Mouse (Mus musculus) layer of hippocampus, adult 9-11 months (tissue): ENCODE results near the gene Naa38.
"Not testable (repeated sequence)": the region's sequence is repeated elsewhere in the genome, so short reads cannot be mapped to it uniquely, and the experiment has no call there.

Experiments
- DNase-seq: peaks from one replicate; pipeline ENCODE4 v3.0.0; 2022

Naa38 gene

DNA sequence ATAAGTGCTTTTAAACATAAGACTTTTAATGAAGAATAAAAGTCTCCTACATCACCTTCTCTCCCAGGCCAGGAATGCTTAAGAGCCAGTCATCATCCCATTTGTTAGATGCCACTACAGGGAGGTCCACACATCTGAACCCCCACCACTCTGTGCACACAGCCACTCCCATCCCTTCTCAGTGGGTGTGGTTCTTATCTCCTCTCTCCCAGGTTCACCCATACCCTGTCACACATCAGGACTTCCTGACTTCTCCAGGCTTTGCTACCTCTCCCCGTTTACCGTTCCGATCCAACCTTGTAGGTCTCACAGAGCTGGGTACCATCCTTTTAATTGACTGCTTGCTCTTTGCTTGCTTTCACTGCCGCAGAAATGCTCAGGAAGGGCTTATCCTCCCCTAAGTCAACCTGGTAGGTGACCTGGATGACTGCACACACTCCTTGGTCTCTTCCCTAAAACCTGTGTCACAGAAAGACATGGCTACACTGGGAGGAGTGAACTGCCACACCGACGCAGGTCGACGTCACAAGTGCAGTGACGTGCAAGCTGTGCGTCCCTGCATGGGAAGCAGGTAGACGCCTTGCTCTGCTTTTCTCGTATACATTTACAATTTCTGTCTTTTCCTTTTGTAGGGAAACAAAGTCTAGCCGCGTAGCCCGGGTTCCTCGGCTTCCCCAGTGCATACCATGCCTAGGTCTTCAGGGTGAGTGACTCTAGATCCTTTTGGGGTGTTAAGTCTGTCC lies 21.9 kb upstream of the Naa38 start:
- DNase-seq = no peak

DNA sequence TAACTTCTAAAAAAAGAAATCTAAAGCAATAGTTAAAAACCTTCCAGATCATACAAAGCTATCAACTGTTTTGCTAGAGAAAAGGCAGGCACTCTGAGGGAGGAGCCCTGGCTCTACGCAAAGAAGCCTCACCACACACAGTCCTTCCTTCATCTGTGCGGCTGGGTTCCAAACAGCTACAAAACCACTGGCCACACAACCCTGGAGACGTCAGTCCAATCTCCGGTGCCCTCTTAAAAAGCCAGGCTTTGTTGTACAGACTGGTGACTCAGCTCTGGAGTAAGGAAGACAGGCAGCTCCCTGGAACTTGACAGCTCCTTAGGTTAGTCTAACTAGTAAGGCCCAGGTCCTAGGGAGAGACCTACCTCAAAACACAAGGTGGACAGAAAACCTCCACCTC lies 19.6 kb upstream of the Naa38 start:
- DNase-seq = no peak

DNA sequence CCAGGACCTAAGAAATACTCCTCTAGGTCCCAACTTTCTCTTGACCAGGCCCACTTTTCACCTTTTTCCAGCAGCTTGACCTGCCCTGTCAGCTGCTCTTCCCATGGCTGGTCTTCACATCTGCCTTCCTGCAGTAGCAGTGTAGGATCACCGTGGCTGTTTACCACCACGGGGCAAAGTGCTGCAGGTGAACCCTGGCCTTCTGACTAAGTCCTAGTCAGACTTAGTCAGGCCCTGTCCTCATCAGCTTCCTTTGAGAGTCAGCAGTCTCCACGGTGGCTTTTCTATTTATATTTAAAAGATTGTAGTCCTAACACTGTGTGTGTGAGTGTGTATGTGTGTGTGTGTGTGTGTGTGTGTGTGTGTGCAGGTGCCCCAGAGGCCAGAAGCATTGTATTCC lies 17.5 kb upstream of the Naa38 start:
- DNase-seq = no peak

DNA sequence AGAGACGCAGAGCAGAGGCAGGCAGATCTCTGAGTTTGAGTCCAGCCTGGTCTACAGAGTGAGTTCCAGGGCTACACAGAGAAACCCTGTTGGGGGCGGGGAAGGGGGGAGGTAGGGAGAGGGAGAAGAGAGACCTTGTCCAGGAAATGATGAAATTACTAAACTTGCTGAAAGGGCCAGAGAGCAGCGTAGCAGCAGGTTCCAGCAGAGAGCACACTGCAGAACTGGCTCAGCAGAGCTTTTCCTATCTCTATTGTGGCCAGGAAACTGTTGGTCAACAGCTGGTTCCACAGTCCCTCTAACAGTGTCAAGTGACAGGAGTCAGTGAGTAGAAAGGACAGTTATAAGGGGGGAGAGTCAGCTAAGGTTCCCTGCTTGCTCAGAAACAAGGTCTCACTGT lies 15.7 kb upstream of the Naa38 start:
- DNase-seq = no peak

DNA sequence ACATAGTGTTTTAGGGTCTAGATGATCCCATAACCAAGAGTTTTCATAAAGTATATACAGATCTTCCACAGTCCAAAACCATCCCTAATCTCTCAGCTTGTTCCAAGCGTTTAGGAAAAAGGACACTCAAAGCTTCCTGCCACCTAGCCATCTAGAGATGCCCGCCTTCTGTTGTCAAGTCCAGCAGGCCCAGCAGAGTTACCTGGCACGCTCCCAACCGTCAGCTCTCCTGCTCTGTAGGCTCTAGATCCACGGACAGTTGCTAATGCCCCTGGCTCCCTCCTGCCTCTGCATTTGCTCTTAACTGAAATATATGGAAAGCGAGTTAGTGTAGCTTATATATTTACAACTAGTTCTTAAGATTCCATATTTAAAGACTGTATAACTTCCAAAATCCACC lies 13.9 kb upstream of the Naa38 start:
- DNase-seq = no peak

DNA sequence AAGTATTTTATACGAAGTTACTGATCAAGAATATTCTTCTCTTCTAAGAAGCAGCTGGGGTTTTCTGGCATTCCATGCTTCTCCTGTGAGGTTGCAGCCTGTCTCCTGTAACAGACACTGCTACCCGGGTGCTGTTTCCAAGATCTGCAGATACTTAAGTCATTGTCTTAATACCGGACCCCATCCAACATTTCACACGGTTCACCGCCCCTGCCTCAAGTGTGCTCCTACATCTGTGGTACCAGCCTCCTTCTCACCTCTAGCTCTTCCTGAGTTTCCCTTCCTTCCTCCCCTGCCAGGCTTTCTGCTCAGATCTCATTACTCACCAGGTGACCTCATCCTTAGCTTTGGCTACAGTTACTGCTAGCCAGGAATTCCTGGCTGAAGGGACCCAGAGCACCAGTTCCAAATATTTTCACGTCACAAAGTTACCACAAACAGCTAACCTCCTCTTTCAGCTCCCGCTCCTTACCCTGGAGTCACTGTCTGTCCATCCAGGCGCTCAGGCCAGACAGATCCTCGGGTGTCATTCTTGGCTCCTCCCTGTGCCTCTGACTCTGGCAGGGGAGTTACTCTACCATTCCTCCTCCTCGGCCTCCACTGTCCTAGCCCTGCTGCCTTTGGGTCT lies 12.7 kb upstream of the Naa38 start:
- no peak for DNase-seq

DNA sequence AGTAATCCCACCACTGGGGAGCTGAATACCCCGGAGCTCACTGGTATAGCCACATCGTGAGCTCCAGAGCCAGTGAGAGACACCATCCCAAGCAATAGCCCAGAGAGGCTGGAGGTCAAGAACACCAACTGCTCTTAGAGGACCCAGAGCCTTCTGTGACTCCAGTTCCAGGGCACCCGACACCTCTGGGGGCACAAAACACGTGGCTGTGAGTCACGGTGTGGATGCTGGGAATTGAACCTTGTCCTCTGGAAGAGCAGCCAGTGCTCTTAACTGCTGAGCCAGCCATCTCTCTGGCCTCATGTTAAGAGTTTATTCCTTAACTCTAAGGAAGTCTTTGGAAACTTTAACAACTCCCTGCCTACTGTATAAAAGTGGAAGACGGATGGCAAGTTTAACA lies 10.3 kb upstream of the Naa38 start:
- DNase-seq = no peak

DNA sequence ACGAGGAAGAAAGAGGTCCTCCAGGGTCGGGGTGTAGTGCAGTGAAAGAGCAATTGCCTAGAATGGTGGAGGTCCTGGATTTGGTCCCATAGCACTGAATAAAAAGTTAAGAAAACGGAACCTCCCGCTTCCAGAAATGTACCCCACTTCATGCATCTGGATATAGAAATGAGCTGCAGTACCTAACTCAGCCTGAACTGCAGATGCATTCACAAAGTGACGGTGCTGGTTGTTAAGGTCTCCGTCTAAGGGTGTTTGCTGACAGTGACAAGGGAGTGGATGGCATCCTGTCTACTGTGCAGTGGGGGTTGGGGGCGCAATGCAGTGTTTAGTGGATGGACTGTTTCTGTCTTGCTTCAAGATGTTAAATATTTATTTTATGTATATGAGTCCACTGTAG lies 8.5 kb upstream of the Naa38 start:
- DNase-seq = no peak

DNA sequence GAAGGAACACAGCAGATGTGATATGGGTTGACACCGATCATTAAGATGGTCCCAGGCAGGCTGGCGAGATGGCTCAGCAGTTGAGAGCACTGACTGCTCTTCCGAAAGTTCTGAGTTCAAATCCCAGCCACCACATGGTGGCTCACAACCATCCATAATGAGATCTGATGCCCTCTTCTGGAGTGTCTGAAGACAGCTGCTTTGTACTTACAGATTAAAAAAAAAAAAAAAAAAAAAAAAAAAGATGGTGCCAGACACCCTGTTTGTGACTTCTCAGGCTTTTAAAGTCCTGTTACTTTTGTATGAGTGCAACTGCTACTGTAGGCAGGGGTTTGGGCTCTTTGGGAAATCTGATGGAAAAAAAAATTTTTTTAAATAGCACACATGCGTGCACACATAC lies 6.6 kb upstream of the Naa38 start:
- DNase-seq = no peak

DNA sequence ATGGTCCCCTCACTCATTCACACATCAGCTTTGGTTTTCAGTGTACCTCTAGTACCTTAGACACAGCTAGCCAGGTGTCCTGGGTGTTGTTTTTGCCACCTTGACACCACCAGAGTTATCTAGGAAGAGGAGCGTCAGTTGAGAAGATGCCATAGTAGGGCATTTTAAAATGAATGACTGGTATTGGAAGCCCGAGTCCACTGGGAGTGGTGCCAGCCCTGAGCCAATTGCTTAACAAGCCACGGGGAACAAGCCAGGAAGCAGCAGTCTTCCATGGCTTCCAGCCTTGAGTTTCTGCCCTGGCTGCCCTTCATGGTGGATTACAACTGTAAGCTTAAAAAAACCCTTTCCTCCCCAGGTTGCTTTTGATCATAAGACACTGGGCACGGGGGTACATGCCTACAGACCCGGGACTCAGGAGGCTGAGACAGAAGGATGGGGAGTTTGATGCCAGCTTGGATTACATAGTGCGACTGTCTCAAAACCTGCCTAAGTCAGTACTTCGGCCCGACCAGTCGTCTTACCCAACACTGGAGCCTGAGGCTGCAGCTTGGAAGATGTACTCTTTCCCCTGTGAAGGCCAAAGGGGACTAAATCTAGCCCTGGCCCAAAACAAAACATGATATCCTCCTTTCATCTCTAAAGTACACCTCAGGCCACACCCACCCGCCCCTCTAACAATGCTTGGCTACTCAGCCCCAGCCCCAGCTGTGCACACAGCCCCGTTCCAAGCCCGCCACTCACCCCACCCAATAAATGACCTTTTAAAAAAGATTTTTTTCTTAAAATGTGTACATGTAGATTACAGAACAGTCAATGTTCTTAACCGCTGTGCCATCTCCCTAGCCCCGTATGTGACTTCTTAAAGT lies 5.5 kb upstream of the Naa38 start:
- DNase-seq = no peak

DNA sequence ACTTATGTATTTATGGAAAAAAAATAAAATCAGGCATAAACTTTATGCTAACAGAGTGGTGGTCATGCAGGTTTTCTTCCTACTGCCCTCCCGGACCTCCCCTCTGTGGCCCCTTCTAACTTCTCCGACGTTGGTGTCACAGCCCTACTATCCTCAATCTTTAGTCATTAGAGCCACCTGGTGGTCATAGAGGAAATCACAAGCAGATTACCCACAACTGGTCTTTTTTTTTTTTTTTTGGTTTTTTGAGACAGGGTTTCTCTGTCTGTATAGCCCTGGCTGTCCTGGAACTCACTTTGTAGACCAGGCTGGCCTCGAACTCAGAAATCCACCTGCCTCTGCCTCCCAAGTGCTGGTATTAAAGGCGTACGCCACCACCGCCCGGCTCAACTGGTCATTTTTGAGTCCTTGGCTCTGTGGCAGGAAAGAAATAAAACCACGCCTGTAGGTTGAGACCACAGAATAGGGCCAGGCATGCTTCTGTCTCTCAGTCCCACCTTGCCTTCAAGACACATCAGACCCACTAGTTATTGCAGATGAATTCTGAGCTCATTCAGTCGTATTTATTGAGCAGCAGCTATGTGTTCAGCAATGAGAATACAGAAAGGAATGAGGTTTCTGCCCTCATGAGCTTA lies 4.8 kb upstream of the Naa38 start:
- DNase-seq = no peak

DNA sequence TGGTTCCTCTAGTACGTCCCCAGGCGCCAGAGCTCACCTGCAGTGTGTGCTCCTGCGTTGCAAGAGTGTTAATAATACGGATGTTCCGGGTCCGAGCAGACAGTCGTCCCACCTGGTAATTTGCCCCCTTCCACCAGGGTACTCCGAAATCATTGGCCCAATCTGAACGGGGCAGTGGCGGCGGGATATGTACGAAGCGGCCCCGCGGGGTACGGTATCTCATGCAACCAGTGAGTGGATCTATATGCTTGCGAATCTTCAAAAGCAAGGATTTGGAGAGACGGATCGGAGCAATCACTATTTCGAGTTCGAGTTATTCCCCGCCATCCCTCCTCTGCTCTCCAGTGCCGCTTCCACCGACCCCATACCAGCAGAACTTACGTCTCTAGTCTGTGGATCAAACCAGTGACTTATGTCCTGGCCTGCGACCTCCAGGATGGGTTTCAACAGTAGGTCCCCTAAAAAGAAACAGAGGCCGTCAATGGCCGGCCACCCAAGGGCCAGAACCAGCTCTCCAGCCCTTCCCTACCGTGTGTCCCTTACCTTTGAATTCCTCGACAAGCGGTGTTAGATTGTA lies 608 bp upstream of the Naa38 start:
- DNase-seq = not testable (repeated sequence)

DNA sequence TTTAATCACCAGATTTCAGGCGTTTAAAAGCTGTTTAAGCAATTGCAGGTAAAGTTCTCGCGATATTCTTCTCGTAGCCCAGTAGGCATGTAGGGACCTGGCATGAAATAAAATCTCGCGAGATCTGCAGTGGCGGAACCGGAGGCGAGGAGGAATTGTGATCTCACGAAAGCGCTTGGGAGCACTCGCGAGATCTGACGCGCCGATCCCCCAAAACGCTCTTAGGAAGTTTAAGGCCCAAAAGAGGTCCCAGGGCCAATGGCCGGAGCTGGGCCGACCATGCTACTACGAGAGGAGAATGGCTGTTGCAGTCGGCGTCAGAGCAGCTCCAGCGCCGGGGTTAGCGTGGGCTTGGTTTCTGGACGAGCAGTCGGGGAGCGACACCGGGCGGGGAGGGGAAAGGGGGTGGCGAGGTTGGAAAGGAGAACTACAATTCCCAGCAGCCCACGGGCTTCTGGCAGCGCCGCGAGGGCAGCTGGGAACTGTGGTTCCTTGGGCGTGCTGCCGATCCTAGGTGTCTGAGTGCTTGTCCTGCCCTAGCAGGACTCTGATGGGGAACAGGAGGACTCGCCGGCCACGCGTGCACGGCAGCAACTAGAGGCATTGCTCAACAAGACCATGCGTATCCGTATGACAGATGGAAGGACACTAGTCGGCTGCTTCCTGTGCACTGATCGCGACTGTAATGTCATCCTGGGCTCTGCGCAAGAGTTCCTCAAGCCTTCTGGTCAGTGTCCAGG lies 517 bp downstream of the Naa38 start:
- DNase-seq = peak; percentile 99

DNA sequence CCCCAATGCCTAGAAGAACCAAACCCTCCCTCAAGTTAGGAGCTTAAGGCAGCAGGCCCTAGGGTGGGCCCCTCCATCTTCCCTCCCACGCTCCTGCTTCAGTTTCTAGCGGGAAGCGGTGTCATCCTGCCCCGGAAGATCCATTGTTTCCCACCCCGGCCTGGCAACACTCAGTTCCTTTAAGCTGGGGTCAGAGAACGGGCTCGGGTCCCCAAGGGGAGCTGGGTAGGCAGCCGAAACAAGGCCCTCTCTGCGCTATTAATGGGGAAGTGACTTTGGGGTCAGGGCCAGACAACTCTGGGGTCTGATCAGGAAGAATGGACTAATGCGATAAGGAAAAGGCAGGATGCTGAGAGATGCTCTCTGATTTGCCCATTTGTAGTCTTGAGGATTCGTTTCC lies 1.5 kb downstream of the Naa38 start:
- DNase-seq = no peak

DNA sequence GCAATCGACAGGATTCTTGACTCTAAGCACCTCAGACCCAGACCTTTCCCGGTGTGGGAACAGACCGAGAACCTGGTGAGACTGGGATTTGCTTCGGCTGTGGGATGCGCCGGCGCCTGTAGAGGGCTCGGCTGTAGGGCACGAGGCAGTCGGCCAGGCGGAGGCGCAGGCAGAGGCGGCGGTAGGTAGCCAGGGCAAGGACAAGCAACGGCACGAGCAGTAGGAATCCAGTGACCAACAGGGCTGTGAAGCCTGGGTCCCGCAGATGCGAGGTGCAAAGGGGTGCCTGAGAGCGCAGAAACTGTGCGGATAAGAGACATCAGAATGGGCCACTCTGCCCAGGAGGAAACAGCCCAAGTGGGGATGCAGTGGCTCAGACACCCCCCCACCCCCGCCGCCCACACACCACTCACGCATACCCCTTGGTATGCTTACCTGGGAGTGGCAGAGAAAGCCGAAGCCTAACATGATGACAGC lies 2.3 kb downstream of the Naa38 start:
- no peak for DNase-seq

DNA sequence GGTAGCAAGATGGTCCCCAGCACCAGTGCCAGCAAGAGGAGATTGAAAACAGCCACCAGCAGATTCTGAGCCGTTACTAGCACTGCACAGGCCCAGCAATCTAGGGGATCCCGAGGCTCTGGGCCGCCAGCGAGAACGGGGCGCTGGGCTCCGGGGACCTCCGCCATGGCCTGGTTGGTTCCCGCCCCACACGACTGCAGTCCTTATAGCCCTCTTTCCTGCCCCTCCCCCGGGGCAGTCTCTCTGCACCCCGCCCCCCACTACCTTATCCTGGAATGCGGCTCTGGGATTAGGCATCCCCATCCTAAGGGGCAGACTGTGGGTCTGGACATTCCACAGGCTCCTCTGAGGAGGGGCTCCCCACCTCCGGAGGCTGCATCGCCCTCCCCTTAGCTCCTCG lies 2.8 kb downstream of the Naa38 start, which contains the start of gene Tmem88:
Gene Tmem88, minus strand, starts transcription at position 176 of the 400 bp plus-strand sequence.
- DNase-seq = no peak

DNA sequence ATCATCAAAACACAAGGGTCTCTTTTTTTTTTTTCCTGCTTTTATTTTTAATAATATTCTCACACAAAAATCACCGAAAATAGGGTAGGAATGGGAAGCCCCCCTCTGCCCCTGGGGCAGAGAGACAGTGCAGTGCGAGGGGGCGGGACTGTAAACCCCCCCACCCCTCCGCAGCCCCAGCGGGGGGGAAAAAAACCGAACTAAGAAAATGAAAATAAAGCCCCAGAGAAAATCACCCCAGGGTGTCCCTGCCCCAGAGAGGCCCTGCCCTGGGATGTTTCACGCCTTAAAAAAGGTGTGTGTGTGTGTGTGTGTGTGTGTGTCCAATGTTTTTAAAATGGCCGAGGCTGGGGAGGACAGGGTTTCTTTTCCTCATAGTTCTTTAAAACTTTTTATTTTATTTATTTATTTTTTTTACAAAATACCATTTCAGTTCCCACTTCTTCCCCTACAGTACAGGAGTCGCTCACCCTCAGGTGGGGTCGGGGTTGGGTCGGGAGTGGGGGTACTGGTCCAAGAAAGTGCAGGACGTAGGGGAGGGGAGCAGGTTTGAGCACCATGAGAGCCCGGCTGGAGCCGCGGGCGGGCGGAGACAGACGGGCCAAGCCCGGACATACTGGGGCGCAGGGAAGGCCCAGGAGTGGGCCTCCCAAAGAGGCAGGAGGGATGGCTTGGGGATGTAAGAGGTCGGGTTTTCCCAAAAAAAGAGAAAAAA lies 3.4 kb downstream of the Naa38 start:
- no peak for DNase-seq

DNA sequence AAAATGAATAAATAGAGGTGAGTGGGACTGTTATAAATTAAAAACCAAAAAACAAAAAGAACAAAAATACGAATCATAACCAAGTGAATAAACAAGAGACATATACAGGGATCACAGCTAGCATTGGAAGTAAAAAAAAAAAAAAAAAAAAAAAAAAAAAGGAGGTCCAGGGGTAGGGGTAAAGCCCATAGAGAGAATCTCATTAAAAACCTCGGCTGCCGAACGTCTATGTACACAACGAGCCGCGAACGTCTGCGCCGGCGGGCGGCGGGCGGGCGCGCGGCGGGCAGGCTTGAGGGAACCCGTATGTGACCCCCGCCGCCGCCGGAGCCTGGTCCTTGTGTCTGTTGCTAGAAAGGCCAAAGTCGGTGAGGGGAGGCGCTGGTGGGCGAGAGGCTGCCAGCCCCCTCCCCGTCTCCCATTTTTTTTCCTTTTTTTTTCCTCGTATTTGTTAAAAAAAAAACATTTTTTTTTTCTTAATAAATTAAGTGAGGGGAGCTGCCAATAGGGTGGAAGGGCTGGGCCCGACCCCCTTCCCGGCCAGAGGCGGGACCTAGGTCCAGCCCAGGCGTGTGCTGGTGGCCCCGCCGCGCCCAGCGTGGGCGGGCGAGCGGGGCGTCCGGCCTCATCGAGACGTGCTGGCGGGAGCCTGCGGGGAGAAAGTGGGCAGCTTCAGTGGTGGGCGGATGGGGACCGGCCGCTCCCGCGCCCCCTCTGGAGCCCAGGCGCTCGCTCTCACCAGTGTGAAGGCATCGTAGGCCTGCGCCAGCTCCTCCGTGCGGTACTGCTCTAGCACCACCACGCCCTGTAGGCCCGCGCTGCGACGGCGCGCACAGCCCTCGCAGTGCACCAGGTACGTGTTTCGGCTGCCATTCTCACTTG lies 4.2 kb downstream of the Naa38 start:
- no peak for DNase-seq

DNA sequence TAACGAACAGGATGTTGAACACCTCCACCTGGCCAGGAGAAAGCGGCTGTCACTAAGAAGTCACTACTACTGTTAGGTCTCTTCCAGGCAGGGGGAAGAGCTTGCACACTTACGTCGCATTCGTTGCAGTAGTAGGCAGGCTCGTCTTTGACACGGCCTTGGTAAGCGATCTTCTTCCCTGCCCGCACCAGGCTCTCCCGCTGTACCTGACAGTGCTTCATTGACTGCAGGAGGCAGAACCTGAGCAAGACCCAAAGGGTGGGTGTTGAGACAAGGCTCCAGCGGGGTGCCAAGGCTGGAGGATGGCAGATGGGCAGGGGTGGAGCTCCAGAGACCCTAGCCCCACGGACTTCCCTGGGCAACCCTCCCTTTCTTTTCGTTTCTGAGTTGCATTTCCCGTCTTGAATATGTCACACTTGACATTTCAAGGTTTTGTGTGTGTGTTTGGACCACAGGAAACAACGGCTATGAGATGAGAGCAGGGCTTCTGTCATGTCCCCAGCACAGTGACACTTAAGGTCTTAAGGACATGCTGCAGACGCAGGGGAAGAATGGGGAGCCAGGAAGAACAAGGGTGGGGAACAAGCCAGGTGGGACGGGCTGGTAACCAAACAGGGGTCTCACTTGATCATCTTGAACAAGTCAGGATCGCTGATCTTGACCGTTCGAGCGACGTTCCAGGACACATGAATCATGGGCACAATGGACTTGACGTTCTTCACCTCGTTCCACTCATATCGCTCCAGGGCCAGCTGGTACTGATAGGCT lies 5.0 kb downstream of the Naa38 start:
- no peak for DNase-seq

DNA sequence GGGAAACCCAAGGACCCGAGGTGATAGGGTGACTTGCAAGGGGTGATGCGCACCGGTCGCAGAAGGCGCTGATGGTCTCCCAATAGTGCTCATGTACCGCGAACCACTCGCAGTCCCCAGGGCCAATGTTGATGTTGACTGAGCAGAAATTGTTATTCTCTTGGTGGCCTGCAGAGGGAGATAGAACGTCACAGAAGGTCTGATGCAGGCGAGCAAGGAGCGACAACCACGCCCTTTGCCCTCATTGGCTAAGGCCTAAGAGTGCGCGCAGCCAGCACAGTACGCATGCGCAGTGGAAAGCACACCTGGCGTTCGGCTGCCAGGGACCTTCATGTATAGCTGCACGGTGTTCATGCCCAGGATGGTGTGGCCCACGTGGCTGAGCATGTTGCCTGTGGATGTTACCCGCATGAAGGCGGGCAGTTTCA lies 5.9 kb downstream of the Naa38 start:
- peak; percentile 93 for DNase-seq
